Mouse (Mus musculus) central nervous system, embryonic 11.5 days (tissue): ENCODE measurements around the gene Atp13a5. TPM values are rescaled to one million over a fixed set of nuclear protein-coding genes. Genes with fewer than 3 reads are reported as not detected.

Source experiments
- polyA plus RNA-seq: library from polyadenylated mRNA; depleted of rRNA; stranded (reverse); fragments of >200 nt; gene quantifications from 2 replicates; pipeline ENCODE4 v1.2.3, GENCODE M21; 2012; rRNA removed

The Atp13a5 gene
- 0.14 and 0.19 TPM in 2 replicates for polyA plus RNA-seq

DNA sequence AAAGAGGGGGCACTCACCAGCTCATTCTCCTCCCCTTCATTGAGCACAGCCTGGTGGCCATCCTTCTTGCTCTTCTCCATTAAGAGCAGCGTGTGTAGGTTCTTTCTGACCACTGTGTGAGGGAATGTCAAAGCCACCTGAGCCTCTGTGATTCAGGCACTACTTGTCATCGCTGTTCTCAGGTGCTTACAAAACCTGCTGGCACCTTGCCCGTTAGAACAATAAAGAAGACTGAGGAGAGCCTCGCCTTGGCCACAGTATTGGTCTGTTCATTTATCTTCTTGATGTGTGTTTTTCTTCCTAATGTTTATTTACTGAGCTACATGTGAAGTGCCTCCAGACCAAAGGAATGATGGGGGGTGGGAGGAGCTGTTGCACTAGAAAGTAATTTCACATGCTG is at the start of gene Atp13a5:
TSS of gene Atp13a5 (minus strand) at position 275 of the 400 bp plus-strand sequence.

DNA sequence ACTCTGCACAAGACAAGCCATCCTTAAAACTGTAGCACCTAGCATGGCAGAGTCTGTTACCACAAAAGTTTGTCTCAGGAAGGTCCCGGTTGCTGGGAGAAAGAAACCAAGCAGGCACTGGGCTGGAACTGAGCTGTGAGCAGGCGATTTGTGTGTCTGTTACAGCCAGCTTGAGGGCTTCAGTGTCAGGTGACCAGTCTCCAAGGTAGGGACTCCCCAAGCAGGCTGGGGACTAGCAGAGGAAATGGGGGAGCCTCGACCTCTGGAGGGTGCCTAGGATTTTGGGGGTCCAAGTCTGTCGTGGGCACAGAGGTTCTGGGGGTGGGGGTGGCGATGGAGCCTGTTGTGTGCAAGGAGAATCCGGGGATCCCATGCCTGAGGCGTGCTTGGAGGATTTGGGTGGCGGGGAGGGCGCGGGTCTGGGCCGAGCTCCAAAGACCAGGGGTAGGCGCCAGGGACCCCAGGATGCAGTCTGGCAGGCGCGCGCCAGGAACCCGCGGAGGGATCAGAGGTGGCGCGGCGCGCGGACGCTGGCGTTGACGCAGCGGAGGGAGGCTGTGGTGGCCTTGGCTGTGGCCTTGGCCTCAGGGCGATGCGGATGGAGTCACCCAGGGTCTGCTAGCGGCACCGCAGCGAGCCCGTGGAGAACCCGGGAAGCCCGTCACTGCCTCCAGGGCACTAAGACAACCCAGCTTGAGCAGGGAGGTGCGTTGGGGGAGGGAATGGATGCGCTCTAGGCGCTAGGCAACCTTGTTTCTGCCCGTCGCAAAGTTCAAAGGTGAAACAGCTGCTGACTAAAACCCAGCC is 168.7 kb downstream of the Atp13a5 start, which contains the start of gene Hrasls:
TSS of gene Hrasls (plus strand) at position 91 of the 807 bp plus-strand sequence.

Other genes with a start within 250 kb of the Atp13a5 start
- gene Hrasls, start 169.0 kb downstream of the Atp13a5 start, polyA plus RNA-seq: 1.1 and 1.2 TPM in 2 replicates
- 0.23 and 0.45 TPM in 2 replicates for gene Atp13a4, start 166.1 kb upstream of the Atp13a5 start, polyA plus RNA-seq
- 27.5 and 31.1 TPM in 2 replicates for gene Opa1, start 200.6 kb upstream of the Atp13a5 start, polyA plus RNA-seq